Mouse (Mus musculus) spleen, adult 2 months (tissue): ENCODE data around the gene Pwwp2a.

Experiments
- CTCF ChIP-seq: fragments of 200-500 bp; IDR thresholded peaks from 2 replicates; pipeline ENCODE4 v1.5.1; 2011; ENCODE audit warnings: mild to moderate bottlenecking, inconsistent platforms; ENCODE audit not compliant: insufficient read depth, insufficient read length, insufficient replicate concordance; ENCODE audit errors: extremely low read depth
- POLR2A ChIP-seq: fragments of 200-500 bp; IDR thresholded peaks from 2 replicates; pipeline ENCODE4 v1.6.1; 2011; ENCODE audit warnings: low read depth, low read length, inconsistent platforms

DNA sequence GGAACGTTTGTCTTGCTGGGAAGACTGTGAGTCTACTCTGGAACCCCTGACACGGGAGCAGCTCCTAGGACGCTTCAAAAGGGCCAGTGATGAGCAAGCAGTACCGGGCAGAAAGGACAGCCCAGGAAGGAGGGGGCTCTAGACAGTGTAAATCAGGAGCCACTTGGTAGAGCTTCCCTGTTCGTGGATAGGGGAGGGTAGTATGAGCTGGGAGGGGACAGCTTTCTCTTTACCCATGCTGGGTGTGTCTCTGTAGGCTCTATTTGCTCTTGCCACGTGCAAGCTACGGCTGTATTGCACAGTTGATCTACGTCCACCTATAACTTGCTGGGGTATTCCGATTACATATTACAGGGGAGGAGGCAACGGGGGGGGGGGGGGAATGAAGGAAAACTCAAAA is 25.3 kb upstream of the Pwwp2a start:
- TF ChIP-seq CTCF (no peak), POLR2A (no peak)
